Mouse (Mus musculus): ENCODE data around the gene Rnf10. TPM values are rescaled to one million over a fixed set of nuclear protein-coding genes. Genes with fewer than 3 reads are reported as not detected.
"Not testable (repeated sequence)": the region's sequence is repeated elsewhere in the genome, so short reads cannot be mapped to it uniquely, and the experiment has no call there.

Rnf10 gene
- 100 to 1,000 TPM; 232 to 275 TPM for total RNA-seq (2021)
- long read RNA-seq, experiment 1, transcript Rnf10-203 (17 exons, 3,476 nt) = minor isoform, 21 of 359 reads
- long read RNA-seq, experiment 1, transcript Rnf10-202 (17 exons, 3,112 nt) = major isoform, 222 of 359 reads
- long read RNA-seq, experiment 1, transcript Rnf10-201 (17 exons, 3,106 nt) = minor isoform, 24 of 359 reads
- long read RNA-seq, experiment 1, partial matches to known transcripts = 56 of 359 reads
- long read RNA-seq, experiment 1, other reads (novel, unspliced or antisense) = 36 of 359 reads
- long read RNA-seq, experiment 2, transcript Rnf10-201 (17 exons, 3,106 nt) = minor isoform, 17 of 181 reads
- long read RNA-seq, experiment 2, transcript Rnf10-203 (17 exons, 3,476 nt) = minor isoform, 7 of 181 reads
- long read RNA-seq, experiment 2, transcript Rnf10-202 (17 exons, 3,112 nt) = major isoform, 127 of 181 reads
- long read RNA-seq, experiment 2, partial matches to known transcripts = 15 of 181 reads
- long read RNA-seq, experiment 2, other reads (novel, unspliced or antisense) = 15 of 181 reads

DNA sequence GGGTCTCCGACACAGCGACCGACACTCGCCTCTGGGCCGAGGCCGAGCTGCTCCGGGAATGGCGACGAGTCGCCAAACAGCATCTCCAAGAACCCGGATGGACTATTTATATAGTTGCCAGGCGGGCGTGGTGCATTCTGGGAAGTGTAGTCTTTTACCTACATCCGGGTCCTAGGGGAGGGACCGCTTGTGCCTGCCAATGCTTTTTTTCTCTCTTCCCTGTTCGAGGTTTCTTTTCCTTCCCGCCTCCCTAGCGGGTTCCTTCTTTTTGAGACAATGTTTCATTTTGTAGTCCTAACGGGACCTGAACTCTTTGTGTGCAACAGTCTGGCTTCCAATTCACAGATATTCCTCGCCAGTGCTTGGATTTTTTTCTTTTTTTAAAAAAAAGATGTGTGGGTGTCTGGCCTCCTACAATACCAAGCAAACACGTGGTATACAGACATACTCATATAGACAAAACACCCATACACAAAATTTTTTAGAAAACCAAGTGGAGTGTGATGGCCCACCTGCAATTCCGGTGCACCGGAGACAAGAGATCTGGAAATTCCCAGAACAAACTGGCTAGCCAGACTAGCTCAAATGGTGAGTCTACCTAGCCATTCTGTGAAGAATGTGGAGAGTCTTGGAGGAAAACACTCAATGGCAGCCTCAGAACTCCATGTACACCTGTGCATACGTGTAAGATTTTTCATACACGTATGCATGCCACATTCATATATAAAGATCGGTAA lies at the start of gene Rnf10:
TSS of gene Rnf10 (minus strand) at position 87 of the 737 bp plus-strand sequence.
- DNase-seq = peak; percentile 92 to 94

GRCm38 (mm10) chr5:115319004-115319940 lies 46.6 kb upstream of the Rnf10 start:
- peak; percentile 84 for DNase-seq

DNA sequence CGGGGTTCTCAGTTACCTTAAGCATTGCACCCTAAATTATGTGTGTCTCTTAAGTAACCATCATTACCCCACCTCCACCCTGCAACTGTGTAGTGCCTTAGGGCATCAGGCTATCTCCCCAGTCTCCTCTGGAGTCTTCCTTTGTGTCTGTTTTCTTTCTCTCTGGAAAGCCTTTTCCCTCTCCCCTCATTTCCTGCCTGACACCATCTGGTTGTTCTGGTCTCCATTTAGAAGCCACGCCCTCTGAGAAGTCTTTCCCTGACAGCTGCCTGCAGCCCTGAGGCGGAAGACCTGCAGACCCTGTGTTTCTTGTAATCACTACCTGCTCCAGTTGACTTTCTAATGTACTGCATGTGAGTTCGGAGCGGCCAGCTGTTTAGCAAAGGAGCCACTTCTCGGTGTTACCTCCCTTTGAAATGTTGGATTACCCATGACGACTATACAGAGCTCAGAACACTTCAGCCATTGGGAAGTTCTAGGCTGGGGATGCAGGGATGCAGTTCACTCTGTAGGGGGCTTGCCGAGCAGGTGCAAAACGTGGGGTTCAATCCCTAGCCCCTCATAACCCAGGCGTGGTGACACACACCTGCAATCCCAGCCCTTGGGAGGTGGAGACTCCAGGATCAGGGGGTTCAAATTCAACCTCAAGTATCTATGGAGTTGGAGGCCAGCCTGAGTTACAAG lies 45.1 kb upstream of the Rnf10 start:
- DNase-seq = no peak

DNA sequence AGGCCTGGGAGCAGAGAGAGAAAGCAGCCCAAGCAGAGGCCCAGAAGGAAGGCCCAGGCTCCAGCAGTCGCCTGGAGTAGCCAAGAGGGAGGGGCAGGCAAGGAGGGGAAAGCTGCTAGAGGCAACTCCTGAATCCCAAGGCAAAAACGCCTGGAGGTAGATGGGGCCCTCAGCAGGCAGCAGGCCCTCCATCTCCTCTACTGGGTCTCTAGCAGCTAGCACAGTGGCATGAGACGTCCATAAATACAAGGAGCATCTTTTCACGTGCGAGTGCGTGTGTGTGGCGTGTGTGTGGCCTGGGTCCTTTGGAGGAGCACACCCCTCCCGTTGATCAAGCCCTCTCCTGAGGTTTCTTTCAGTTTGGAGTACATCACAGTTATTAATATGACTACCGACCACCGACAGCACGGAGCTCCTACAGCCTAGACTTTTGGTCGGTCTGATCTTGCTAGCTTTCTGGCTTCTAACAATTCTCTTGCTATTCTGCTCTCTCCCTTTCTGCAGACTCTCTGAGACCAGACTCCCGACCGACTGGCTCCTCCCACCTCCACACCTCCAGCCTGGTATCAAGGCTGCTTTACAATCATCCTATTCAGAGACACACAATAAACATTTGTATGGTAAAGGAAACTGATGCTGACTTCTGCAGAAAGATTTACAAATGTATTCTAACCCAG lies 44.4 kb upstream of the Rnf10 start:
- no peak for DNase-seq

DNA sequence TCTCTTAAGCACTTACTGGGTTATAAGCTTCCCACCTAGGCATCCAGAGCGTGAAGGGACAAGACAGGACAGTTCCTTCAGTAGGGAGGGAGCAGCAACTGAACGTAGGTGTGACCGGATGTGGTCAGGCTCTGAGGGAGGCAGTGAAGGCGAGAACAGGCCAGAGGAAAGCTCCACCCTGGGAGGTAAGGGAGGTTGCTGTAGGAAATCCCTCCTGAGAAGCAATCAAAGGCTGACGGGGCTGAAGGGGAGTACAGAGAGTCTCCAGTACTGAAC lies 40.9 kb upstream of the Rnf10 start:
- no peak for DNase-seq

DNA sequence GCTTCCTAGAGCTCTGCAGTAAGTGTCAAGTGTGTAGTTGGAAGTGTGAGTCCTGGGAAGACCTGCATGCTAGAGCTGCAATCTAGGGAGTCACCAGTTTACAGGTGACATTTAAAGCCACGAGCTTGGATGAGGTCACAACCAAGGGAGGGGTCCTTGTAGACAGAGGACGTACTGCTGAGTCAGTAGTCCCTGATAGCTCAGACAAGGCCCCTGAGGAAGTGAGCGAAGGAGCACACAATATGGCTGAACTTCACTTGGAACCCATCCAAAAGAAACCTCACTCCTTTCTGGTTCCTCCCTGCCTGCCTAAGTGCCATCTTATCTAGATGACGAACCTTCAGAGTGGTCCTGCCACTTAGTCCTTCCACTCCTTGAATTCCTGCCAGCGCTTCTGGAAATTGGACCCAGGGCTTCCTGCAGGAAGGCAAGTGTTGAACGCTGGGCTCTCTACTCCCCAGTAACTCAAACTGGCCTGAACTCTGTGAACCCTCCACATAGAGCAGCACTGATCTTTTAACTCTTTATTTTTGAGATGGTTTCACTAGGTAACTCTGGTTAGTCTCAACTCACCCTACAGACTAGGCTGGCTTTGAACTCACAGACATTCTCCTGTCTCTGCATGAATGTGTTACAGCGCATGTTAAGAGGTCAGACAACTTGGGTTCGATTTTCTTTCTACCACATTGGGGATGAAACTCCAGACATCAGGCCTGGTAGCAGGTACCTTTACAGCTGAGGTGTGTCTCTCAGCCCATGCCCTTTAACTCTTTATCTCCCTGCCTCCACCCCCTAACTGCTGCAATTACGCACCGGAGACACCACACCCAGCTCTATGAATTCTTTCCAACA lies 40.3 kb upstream of the Rnf10 start:
- no peak for DNase-seq

GRCm38 (mm10) chr5:115312354-115312753 lies 39.7 kb upstream of the Rnf10 start:
- DNase-seq = no peak

DNA sequence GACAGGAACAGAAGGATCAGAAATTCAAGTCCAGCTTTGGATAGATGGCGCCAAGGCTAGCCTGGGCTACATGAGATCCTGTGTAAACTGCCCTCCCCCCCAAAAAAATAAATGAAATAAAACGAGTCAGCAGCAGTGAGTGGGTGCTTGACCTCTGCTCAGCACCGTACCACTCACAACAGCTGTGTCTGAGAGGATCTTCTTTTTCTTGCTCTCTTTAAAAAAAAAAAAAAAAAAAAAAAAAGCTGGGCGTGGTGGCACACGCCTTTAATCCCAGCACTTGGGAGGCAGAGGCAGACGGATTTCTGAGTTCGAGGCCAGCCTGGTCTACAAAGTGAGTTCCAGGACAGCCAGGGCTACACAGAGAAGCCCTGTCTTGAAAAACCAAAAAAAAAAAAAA lies 29.5 kb upstream of the Rnf10 start:
- not testable (repeated sequence) for DNase-seq

DNA sequence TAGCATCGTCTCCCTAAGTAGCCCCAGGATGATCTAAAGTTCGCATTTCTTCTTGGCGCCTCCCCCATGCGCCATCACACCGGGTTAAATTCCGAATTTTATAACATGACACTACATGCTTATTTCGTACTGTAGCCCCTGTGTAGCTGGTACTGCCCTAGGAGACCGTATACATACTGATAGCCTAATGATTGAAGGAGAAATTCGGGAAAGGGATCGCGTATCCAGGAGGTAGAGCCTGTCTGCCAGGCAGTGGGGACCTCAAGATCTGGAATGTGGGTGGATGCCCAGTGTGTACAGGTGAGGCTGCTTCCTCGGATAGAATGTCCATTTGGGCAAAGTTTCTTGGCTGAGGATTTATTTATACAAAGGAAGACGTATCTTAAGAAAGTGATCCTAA lies 28.9 kb upstream of the Rnf10 start:
- no peak for DNase-seq

DNA sequence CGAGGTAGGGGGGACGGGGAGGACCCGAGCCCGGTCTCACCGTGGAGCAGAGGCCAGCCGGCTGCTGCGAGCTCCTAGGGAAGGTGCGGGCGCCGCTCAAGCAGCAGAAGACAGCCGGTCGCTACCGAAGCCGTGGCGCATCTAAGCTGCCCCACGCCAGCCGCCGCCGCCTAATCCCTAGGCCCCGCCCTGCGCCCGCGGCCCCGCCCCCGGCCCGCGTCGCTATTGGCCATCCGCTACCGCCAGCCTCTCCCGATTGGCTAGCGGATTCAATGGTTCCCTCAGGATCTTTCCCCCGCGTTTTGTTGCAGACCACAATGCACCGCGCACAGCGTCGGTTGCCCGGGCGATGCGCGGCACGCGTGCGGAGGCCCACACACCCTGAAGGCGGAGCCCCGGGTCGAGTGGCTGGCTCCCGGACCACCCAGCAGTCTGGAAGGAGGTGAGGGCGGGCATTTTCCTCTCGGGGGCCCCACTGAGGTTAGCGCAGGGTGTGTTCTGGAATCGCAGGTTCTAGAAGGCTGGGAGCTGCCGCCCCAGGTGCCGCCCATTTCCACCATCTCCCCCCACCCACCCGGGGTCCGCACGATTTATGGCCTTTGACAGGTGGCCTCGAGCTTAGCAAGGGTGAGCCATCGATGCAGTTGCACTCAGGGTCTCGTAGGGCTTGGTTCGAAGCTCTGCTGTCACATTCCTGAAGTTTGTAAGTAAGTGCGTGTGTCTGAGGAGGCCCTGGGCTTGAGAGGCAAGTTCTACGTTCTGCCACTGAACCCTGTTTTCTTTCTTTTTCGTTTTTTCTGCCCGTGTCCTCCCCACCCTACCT lies 28.3 kb upstream of the Rnf10 start, which contains the start of gene Dynll1:
TSS of gene Dynll1 (minus strand) at position 208 of the 823 bp plus-strand sequence.
- peak; percentile 98 to 99 for DNase-seq

DNA sequence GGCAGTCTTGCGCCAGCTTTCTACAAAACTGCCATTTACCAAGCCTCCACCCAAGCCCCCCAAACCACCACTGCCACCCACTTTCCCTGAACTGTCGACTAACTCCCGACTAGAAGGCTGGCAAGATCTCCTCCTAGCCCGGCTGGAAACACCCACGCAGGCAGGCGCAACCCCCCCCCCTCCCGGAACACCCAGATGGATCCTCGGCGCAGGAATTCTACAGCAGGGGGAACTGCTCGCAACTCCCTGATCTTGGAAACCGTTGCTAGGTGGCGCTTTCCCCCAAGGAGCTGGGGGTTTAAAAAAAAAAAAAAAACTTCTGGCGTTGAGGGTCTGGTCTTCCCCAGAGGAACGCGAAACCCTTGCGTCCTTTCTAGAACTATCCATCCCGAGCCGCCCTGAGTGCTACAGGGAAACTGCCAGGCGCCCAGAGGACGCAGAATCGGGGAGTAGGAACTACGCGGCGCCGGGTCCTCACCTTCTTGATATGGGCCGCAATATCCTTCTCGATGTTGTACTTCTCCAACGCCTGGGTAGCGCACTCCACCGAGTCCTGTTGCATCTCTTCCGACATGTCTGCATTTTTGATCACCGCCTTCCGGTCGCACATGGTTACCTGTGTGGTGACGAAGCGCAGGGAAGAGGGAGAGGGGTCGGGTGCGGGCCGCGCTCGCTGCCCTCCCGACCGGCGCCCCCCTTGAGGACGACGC lies 27.5 kb upstream of the Rnf10 start:
- DNase-seq = peak; percentile 67 to 74

DNA sequence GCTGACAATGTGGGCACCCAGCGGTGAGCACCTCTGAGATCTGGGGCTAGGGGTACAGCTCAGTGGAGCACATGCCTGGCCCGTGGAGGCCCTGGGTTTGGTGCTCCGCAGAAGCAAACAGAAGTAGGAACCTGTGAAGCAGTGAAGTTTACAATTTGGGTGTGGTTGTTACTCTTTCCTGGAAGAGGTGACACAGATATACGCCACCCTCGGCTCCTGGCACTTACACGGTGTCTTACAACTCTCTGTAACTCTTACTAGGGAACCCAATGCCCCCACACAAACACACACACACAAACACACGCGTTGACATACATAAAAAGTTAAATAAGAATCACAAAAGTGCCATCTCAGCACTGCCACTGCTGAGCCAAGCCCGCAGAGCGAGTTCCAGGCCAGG lies 23.6 kb upstream of the Rnf10 start:
- DNase-seq = no peak

DNA sequence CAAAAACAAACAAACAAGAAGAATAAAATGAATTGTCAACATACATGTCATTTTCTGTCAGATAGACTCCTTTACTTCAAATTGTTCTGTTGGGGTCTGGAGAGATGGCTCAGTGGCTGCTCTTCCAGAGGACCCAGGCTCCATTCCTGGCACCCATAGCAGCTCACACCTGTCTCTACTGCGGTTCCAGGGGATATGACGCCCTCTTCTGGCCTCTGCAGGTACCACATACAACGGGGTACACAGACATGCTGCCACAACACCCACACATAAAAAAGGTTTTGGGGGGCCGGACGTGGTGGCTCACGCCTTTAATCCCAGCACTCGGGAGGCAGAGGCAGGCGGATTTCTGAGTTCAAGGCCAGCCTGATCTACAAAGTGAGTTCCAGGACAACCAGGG lies 21.5 kb upstream of the Rnf10 start:
- DNase-seq = no peak

DNA sequence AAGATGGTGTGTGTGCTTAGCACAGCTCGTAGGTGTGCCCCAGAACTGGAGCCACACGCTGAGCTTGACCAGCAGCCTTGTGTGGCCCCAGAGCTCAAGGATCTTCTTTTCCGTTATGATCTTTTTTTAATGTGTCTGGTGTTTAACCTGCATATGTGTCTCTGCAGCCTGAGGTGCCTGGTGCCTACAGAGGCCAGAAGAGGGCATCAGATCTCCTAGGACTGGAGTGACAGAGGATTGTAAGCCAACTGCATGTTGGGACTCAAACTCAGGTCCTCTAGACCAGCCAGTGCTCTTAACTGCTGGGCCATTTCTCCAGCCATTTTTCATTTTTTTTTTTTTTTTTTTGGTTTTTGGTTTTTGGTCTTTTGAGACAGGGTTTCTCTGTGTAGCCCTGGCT lies 12.0 kb upstream of the Rnf10 start:
- peak in 1 of 2 experiments; percentile 36 for DNase-seq

GRCm38 (mm10) chr5:115280050-115280687 lies 7.5 kb upstream of the Rnf10 start:
- DNase-seq = peak in 1 of 2 experiments; percentile 45

DNA sequence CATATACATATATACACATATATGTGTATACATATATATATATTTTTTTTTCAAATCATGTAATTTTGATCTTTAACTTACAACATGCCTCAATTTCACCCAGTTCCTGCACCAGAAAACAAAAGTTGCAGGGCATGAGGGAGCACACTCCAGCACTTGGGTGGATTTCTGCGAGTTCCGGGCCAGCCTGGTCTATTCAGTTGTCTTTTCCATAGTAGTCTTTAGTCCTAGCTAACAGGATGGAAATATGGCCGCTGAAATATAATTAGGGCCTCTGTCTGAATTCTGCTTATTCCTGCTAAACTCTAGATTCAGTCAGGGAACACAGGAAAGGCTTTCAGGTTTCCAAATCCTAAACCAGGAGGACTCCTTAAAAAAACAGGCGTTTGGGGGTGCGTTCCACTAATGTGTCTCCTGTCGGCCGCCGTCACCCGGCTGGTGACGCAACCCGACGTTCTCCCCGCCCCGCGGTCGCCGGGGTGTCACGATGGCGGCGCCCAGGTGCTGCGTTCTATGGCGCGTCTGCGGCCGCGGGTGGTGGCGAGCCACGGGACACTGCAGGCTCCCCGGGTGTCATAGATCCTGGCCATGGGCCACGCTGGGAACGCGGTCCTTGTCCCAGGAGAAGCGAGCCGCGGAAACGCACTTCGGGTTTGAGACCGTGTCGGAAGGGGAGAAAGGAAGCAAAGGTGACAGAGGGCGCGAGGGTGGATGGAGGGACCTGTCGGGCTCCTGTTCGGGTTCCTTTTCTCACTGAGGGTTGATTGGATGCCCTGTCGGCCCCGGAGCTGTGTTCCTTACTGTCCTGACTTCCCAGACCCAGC lies 6.7 kb upstream of the Rnf10 start, which contains the start of gene Coq5:
TSS of gene Coq5 (plus strand) at position 441 of the 824 bp plus-strand sequence.
- peak; percentile 92 to 94 for DNase-seq

DNA sequence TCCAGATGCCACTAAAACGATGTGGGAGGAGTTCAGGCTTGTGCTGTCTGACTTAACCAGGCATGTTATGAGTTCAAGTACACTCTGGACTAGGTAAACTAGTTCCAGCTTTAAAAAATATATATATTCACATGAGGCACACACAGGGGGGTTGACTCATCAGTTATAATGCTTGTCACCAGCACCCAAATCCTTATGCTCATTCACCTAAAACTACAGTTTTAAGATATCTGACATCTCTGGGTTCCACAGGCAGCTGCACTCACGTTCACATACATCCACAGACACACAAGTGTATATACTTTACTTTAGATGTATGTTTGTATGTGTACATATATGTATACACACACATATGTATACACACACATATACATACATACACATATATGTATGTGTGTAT lies 6.1 kb upstream of the Rnf10 start:
- no peak for DNase-seq

Data from adrenal gland, postnatal 36 days (tissue).